Mouse (Mus musculus) adrenal gland, adult (tissue): ENCODE measurements around the gene Cdk2.
A peak's percentile ranks its signal among the peaks of the same experiment; 100 is the strongest.
"Not testable (repeated sequence)": the region's sequence is repeated elsewhere in the genome, so short reads cannot be mapped to it uniquely, and the experiment has no call there.

Experiments
- DNase-seq, 2 experiments: peaks; one replicate each; pipeline ENCODE4 v3.0.0; 2022 to 2023; ENCODE audit warnings: low spot score in 1 of 2; ENCODE audit not compliant: inconsistent age in 2 of 2

Gene Cdk2

GRCm38 (mm10) chr10:128704491-128705316, at the start of gene Cdk2:
Gene Cdk2, minus strand, starts transcription at chr10:128705031.
- DNase-seq, result peak; percentile 94 to 97

DNA sequence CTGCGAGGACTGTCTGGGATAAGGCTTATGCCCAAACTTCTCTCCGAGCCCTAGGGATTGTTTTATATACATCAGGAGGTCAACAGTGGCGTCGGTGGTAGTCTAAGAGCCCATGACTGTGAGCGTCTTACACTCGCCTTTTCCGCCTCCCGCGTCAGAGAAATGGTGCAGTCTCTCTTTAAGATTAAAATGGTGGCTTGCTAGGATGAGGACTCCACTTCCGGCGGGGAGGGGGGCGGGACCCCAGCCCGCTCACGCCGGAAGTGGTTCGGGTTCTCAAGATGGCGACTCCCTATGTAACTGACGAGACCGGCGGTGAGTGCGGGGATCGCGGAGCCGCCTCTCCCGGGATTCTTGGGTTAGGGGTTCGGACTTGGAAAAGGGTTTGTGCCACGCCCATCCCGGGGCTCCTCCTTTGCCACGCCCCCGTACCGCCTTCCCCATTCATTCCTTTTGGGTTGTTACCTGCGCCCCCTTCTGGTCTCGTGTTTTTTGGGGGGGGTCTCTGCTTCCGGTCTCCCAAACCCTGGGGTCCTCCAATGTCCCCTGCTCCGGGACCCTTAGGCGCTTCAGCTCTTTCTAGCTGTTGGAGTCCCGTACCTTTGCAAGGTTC, 43.5 kb upstream of the Cdk2 start:
- peak; percentile 81 to 93 for DNase-seq

DNA sequence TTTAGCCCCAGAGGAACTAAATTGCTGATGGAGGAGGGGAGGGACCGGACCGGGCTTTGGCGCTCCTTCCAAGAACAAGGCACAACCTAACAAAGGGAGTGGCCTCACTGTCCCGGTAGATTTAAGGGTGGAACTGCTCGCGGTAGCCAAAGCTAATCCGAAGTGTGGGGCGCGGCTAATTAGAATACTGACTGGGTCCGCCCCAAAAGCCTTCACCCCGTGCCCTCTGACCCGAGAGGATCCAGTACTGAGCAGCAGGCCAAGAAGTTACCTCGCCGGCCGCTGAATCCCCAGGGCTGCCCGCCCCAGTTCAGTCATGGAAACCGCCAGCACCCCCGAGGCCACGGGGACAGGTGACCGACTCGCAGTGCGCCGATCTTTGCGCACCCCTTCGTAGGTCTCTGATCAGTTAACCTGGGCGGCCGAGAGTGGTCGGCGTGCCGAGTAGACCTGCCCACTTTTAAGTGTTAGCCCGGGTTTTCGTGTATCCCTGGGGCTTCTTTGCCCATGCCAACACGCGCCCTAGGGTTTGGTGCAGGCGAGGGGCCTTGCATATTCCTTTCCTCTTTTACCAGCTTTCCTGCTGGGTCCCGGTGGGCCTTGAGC, 42.9 kb upstream of the Cdk2 start, which contains the start of gene Pym1:
Gene Pym1 (plus strand): TSS at position 244 of the 606 bp plus-strand sequence.
- peak; percentile 88 to 96 for DNase-seq

- DNase-seq, result no peak
Observed at GRCm38 (mm10) chr10:128746972-128747645, 42.3 kb upstream of the Cdk2 start.

- no peak for DNase-seq
Observed at GRCm38 (mm10) chr10:128745946-128746613, 41.2 kb upstream of the Cdk2 start.

DNA sequence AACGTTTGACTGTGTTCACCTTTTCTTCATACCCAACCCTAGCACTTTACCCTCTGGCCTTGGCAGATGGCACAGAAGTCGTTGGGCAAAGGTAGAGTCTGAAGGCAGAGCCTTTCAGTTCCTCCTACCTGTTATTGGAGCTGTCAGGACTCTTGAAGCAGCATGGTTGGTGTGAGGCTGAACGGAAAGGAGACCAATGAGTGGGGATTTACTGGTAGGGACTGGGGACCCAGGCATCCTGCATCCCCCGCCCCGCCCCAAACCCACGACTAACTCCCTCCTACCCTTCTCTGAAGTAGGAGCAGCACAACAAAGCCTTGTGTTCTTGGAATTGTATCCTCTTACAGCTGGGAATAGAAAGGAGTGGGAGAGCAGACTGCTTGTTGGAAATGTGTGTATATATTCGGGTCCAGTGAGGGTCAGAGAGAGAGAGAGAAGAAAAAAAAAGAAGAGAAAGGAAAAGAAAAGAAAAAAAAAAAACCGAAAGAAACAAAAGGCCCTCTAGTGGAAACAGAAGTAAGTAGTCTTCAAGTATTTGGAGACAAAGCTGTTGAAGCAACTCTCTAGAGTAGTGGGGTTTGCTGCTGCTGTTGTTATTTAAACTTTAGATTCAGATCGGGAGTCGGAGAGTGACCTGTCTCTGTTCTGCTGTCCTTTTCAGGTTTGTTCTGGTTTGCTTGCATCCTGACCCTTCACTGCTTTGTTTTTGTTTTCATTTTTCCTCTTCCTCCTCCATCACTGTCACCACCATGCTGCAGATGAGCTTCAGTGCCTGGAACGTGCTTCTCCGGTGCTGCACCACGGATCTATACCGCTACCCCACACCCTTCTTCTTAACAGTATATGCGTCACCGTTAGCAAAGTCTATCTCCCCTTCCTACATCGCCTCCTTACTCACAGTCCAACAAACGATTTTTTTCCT, 40.1 kb upstream of the Cdk2 start, which contains the start of gene Dgka:
Gene Dgka (minus strand): TSS at position 176 of the 922 bp plus-strand sequence.
- peak in 1 of 2 experiments; percentile 64 for DNase-seq

DNA sequence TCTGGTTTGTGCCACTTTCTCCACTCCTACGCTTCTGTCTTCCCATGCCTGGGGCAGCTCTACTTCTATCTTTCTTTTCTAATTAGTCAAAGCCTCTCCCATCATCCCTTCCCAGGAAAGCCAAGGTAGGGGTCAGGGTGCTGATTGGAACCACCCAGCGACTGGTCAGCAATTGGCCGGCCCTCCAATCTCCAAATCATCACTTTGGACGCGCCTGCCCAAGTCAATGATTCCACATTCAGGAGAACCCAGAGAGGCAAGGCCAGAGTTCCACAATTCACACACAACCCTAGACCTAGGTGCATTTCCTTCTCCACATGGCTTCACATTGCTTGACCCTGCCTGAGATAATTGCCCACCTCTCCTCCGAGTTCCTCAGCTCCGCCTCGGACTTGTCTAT, 39.4 kb upstream of the Cdk2 start:
- DNase-seq, result peak in 1 of 2 experiments; percentile 32

DNA sequence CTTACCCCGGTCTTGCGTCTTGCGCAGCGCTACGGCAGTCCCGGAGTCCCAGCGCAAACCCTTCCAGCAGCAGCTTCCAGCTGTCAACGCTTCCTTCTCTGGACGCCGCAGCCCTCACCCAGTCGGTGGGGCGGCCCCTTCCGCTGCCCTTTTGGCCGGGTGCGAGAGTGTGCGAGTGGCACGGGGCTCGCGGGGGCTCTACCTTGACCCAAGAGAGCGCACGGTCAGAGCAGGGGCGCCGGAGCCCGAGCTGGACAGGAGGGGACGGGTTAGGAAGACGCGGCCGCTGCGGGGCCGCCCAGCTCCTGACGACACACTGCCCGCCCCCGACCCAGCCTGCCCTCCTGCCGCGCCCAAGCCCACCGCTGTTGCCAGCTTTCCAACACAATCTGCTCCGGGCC, 39.0 kb upstream of the Cdk2 start:
- DNase-seq, result peak; percentile 71 to 89

DNA sequence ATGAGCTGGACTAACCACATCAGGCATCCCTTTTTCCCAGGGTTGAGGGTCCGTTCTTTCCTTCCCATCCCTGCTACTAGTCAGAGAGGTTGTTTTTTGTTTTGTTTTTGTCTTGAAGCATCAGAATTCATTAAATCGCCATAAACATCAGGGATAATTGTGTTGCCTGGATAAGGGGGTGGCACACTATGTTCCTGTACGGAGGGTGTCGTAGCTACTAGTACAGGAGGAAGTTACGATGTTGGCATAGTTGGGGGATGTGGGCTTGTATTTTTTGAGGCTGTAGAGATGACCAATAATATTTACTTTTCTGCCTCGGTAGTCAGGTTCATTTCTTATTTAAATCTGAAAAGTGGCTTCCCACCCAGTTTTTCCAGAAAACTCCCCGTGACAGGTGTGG, 38.4 kb upstream of the Cdk2 start:
- DNase-seq, result peak in 1 of 2 experiments; percentile 68

DNA sequence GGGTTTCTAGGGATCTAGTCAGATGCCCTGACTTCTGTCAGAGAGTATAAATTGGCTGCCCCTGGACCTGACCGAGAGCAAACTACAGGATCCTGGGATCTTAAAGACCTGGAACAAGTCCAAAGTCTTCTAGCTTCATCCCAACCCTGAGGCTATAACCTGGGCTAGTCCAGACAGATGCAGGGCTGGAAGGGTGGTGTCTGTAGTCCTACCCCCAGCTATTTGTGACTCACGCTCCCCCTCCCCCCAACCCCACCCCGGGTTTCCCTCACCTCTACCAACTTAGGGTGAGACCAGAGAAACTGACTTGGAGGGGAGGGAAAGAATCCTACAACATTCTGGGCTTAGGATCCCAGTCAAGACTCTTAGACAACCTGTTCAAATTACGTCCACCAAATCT, 37.8 kb upstream of the Cdk2 start:
- no peak for DNase-seq

DNA sequence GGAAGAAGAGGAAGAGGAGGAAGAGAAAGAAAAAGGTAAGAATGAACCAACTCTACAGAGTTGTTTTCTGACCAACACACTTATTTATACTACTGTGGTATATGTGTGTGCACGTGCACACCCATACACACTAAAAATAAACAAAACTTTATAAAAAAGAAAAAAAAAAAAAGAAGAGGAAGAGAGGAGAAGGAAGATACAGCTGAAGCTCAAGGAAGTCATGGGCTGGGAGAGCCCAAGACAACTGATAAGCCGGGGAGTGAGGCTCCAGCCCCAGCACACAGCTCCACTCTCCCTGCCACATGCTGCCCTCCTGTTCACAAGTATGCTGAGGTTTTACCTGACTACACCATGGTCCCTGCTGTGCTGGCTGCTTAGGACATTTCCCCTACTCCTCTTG, 35.5 kb upstream of the Cdk2 start:
- no peak for DNase-seq

- peak; percentile 72 to 86 for DNase-seq
Observed at GRCm38 (mm10) chr10:128737435-128737834, 32.6 kb upstream of the Cdk2 start.

DNA sequence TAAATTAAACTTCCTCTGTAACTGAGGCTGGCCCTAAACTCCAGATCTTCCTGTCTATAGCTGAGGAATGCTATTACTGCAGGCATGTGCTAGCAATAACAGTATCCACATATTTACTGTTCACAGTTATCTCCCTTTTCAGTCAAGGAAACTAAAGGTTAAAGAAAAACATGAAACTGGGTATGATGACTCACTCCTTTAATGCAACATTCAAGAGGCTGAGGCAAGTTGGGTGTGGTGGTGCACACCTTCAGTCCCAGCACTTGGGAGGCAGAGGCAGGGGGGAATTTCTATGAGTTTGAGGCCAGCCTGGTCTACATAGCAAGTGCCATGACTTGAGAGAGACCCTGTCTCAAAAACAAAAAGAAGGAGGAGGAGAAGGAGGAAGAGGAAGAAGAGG, 27.2 kb upstream of the Cdk2 start:
- DNase-seq, result no peak

GRCm38 (mm10) chr10:128731002-128731433, 26.2 kb upstream of the Cdk2 start:
- DNase-seq, result peak; percentile 70 to 90

- DNase-seq, result no peak
Observed at GRCm38 (mm10) chr10:128728059-128728458, 23.2 kb upstream of the Cdk2 start.

DNA sequence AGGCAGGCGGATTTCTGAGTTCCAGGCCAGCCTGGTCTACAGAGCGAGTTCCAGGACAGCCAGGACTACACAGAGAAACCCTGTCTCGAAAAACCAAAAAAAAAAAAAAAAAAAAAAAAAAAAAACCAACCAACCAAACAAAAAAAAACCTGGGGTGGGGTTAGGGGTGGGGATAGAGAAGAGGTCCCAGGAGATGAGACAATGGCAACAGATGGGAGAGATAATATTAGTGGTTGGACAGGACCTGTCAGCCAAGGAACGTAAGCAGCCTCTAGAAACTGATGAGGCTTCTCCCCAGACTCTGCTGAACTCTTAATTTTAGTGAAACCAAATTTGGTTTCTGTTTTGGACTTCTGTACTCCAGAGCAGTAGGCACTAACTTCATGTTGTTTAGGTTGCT, 20.6 kb upstream of the Cdk2 start:
- DNase-seq, result not testable (repeated sequence)

GRCm38 (mm10) chr10:128715559-128716537, 11.0 kb upstream of the Cdk2 start:
- no peak for DNase-seq

DNA sequence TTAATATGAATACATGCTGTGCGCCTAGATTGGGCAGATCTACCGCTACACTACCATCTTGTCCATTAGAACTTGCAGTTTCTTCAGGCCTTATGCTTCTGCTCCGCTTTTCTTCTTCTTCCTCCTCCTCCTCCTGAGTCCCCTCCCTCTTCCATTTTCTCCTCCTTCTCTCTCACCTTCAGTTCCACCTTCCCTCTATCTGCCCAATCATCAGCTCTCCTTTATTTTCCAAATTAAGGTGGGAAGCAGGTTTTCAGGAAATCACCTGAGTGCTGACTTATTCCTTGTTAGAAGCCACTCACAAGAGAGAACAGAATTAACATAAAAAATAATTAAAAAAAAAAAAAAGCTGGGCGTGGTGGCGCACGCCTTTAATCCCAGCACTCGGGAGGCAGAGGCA, 6.5 kb upstream of the Cdk2 start:
- not testable (repeated sequence) for DNase-seq
